Mouse (Mus musculus) embryo, embryonic 9.5 days (tissue): ENCODE measurements around the gene Gm3448.

Experiments
- DNase-seq: peaks from one replicate; pipeline ENCODE4 v3.0.0-alpha.2; 2017; ENCODE audit errors: extremely low spot score

The Gm3448 gene

GRCm38 (mm10) chr17:14959979-14960378 is 81.4 kb downstream of the Gm3448 start:
- DNase-seq: no peak

GRCm38 (mm10) chr17:14958686-14959327 is 82.5 kb downstream of the Gm3448 start:
- no peak for DNase-seq

- no peak for DNase-seq
Measured at GRCm38 (mm10) chr17:14953452-14953851, 87.9 kb downstream of the Gm3448 start.

GRCm38 (mm10) chr17:14949161-14949827 is 92.0 kb downstream of the Gm3448 start:
- no peak for DNase-seq
